Comparison of ENCODE assay signal across 25 mouse cellular contexts in the genomic region with DNA sequence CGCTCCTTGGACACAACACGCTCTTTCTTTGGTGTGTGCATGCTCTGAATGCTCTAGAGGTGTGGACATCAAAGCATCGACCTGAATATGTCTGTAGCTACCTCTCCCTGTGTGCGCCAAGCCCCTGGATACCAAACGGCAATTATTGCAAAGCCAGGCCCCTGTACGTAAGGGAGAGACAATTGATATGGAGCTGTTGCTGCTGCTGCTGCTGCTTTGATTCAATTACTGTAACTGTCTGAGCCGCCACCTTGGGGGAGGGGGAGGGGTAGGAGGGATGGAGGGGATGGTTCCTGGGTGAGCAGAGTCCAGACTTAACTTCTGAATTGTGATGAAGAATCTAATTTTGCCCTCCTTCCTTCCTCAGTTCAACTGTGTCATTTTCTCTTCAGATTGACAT.
DNase-seq lines count a peak whose midpoint lies in the region; ATAC-seq lines count a peak whose summit lies in the region.
"Had no signal": no experiment of that assay in that cellular context is flagged by ENCODE, and none has a peak within 500 bp of the region (broad histone marks: within the 10 kb centered on the region; RNA-seq: fewer than 3 reads in every experiment).

No protein-coding gene starts in this region.

- intact Hi-C loops in heart, postnatal 14 days (cut with DNase I): no loop called here

- WGBS in midbrain, embryonic 14.5 days: 58% methylated on average over 7 of the region's 7 CpGs
- WGBS in midbrain, embryonic 15.5 days: 61% methylated on average over 7 of the region's 7 CpGs
- WGBS in hindbrain, embryonic 13.5 days: 59% methylated on average over 7 of the region's 7 CpGs

- H3K4me3 ChIP-seq in midbrain, embryonic 14.5 days (replicated peaks; ENCODE audit: low read depth, low read length): no peak overlapping the region
- no peak overlapping the region for H3K4me3 ChIP-seq in midbrain, embryonic 15.5 days
- H3K4me3 ChIP-seq in hindbrain, embryonic 13.5 days: no peak overlapping the region
- H3K4me3 ChIP-seq: embryonic facial prominence, embryonic 15.5 days; forebrain, embryonic 10.5 days; heart, embryonic 13.5 days; intestine, embryonic 15.5 days; limb, embryonic 13.5 days; lung, embryonic 15.5 days had no signal

- H3K27ac ChIP-seq in midbrain, embryonic 14.5 days (replicated peaks; ENCODE audit: low read depth, low read length): peak overlapping the region; percentile 3; the same call in 1 of the 2 replicates
- H3K27ac ChIP-seq in midbrain, embryonic 15.5 days: no peak overlapping the region; the same call in 1 of the 2 replicates
- peak overlapping the region; percentile 64 for H3K27ac ChIP-seq in hindbrain, embryonic 13.5 days
- H3K27ac ChIP-seq: embryonic facial prominence, embryonic 15.5 days; forebrain, embryonic 10.5 days; heart, embryonic 13.5 days; intestine, embryonic 15.5 days; limb, embryonic 13.5 days; liver, embryonic 14.5 days; lung, embryonic 15.5 days; macrophage had no signal

- H3K36me3 ChIP-seq in midbrain, embryonic 14.5 days (ENCODE audit: control insufficient read depth, insufficient read depth, low read length): no peaks in the 10 kb centered on the region
- no peaks in the 10 kb centered on the region for H3K36me3 ChIP-seq in midbrain, embryonic 15.5 days (replicated peaks)
- no peaks in the 10 kb centered on the region for H3K36me3 ChIP-seq in hindbrain, embryonic 13.5 days
- H3K36me3 ChIP-seq: embryonic facial prominence, embryonic 15.5 days; forebrain, embryonic 10.5 days; heart, embryonic 13.5 days; intestine, embryonic 15.5 days; limb, embryonic 13.5 days; lung, embryonic 15.5 days had no signal

- H3K4me2 ChIP-seq in midbrain, embryonic 14.5 days (ENCODE audit: low read length): no peak overlapping the region
- H3K4me2 ChIP-seq in midbrain, embryonic 15.5 days: no peak overlapping the region
- H3K4me2 ChIP-seq in hindbrain, embryonic 13.5 days: no peak overlapping the region
- H3K4me2 ChIP-seq: embryonic facial prominence, embryonic 15.5 days; heart, embryonic 13.5 days; intestine, embryonic 15.5 days; limb, embryonic 13.5 days; lung, embryonic 15.5 days had no signal

- no peak overlapping the region for H3K9ac ChIP-seq in midbrain, embryonic 14.5 days (replicated peaks; ENCODE audit: low read length)
- H3K9ac ChIP-seq in midbrain, embryonic 15.5 days: no peak overlapping the region
- H3K9ac ChIP-seq in hindbrain, embryonic 13.5 days: no peak overlapping the region
- H3K9ac ChIP-seq: embryonic facial prominence, embryonic 15.5 days; heart, embryonic 13.5 days; intestine, embryonic 15.5 days; limb, embryonic 13.5 days; liver, embryonic 14.5 days; lung, embryonic 15.5 days had no signal

- no peaks in the 10 kb centered on the region for H3K9me3 ChIP-seq in midbrain, embryonic 14.5 days (ENCODE audit: control insufficient read depth, low read length)
- no peaks in the 10 kb centered on the region for H3K9me3 ChIP-seq in midbrain, embryonic 15.5 days
- no peaks in the 10 kb centered on the region for H3K9me3 ChIP-seq in hindbrain, embryonic 13.5 days
- H3K9me3 ChIP-seq: embryonic facial prominence, embryonic 15.5 days; forebrain, embryonic 10.5 days; heart, embryonic 13.5 days; intestine, embryonic 15.5 days; limb, embryonic 13.5 days; lung, embryonic 15.5 days had no signal

- peak; percentile 43 for DNase-seq in heart, adult 11 months
- no peak for DNase-seq in heart, postnatal 14 days
- peak; percentile 39 for DNase-seq in midbrain, embryonic 14.5 days
- no peak for DNase-seq in gastrocnemius, adult 18-20 months (ENCODE audit: low spot score)
- DNase-seq in lung, postnatal 4 days: no peak
- DNase-seq: adrenal gland, postnatal 14 days; cerebellum, adult 11-12 months; cerebellum, postnatal 14 days; gastrocnemius, postnatal 10 days; heart, adult 18-20 months; heart, postnatal 36 days; right cerebral cortex, postnatal 4 days had no signal

- H3K4me1 ChIP-seq in midbrain, embryonic 14.5 days (ENCODE audit: control insufficient read depth, insufficient read depth, low read length): no peaks in the 10 kb centered on the region
- H3K4me1 ChIP-seq in midbrain, embryonic 15.5 days: peaks cover 9% of the 10 kb centered on the region
- H3K4me1 ChIP-seq in hindbrain, embryonic 13.5 days (replicated peaks): peaks cover 28% of the 10 kb centered on the region
- H3K4me1 ChIP-seq: intestine, embryonic 15.5 days had no signal

- H3K27me3 ChIP-seq in midbrain, embryonic 14.5 days (ENCODE audit: control insufficient read depth, insufficient read depth, low read length): no peaks in the 10 kb centered on the region
- no peaks in the 10 kb centered on the region for H3K27me3 ChIP-seq in midbrain, embryonic 15.5 days (replicated peaks)
- H3K27me3 ChIP-seq in hindbrain, embryonic 13.5 days: no peaks in the 10 kb centered on the region
- H3K27me3 ChIP-seq: embryonic facial prominence, embryonic 15.5 days; intestine, embryonic 15.5 days; lung, embryonic 15.5 days had no signal

- ATAC-seq in midbrain, embryonic 14.5 days (ENCODE audit: low FRiP score, low TSS enrichment): no peak
- no peak for ATAC-seq in midbrain, embryonic 15.5 days (replicated peaks)
- 0 out of 2 replicates have a peak, but pooled peaks have one; percentile 52 for ATAC-seq in hindbrain, embryonic 13.5 days (ENCODE audit: low FRiP score)
- ATAC-seq: activated CD4-positive, CD25-positive, alpha-beta regulatory T cell, adult 4 months; CD4-positive, CD25-positive, alpha-beta regulatory T cell, adult 4 months; intestine, embryonic 15.5 days; midbrain, embryonic 16.5 days had no signal

Comparison
In these comparisons a context has a peak if more than half of its experiments do, and no peak if none do; other contexts are left out.
1. DNase-seq: peak in heart, adult 11 months (single experiment) and midbrain, embryonic 14.5 days (single experiment); none in heart, postnatal 14 days (0 of 2), gastrocnemius, adult 18-20 months (single experiment) and lung, postnatal 4 days (0 of 2).